Mouse (Mus musculus) olfactory bulb, adult 2 months (tissue): ENCODE measurements around the gene Mcrip1.

Experiments
- CTCF ChIP-seq: fragments of 200-500 bp; IDR thresholded peaks from 2 replicates; pipeline ENCODE4 v1.5.1; 2012; ENCODE audit warnings: low read depth, mild to moderate bottlenecking, low read length, moderate library complexity; ENCODE audit not compliant: insufficient read depth
- POLR2A ChIP-seq: fragments of 200-500 bp; IDR thresholded peaks from 2 replicates; pipeline ENCODE4 v1.6.1; 2012; ENCODE audit warnings: mild to moderate bottlenecking, low read depth, low read length, moderate library complexity; ENCODE audit not compliant: insufficient read depth

GRCm38 (mm10) chr11:120554834-120555233, 5.3 kb upstream of the Mcrip1 start:
- TF ChIP-seq CTCF (no peak), POLR2A (no peak)
